Mouse (Mus musculus) neutrophil, adult 65 days (primary cell): Measurements from ENCODE around the gene Eif2b5. TPM values are rescaled to one million over a fixed set of nuclear protein-coding genes. Genes with fewer than 3 reads are reported as not detected.

Experiments used
- total RNA-seq: library from RNA; stranded (reverse); gene quantifications from 2 replicates; pipeline ENCODE4 v1.2.4, GENCODE M21; 2023

The Eif2b5 gene
- 19.8 and 24.7 TPM in 2 replicates for total RNA-seq

GRCm38 (mm10) chr16:20498677-20499475, at the start of gene Eif2b5:
Gene Eif2b5 (plus strand): TSS chr16:20498817.

DNA sequence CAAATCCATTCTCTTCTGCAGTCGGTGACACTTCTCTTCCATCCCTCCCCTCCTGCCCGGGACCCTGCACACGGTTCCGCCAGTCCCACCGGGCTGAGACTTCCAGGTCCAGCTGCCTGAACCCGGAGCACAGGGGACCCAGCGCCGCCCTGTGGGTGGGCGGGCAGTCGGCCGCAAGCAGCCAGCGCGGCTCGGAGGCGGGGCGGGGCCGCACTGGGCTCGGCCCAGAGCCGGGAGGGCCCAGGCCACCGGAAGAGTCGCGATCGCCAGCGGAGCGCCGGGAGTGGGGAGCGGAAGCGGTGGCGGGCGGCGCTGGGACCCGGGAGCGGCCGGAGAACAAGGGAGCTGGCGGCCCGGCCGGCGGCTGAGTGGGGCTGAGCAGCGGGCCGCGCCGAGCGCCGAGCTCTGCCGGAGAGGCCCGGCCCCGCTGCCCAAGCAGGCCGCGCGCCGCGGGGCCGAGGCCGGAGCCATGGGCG, 18.1 kb downstream of the Eif2b5 start, which contains the start of gene Dvl3:
Gene Dvl3 (plus strand): TSS at position 257 of the 476 bp plus-strand sequence.

DNA sequence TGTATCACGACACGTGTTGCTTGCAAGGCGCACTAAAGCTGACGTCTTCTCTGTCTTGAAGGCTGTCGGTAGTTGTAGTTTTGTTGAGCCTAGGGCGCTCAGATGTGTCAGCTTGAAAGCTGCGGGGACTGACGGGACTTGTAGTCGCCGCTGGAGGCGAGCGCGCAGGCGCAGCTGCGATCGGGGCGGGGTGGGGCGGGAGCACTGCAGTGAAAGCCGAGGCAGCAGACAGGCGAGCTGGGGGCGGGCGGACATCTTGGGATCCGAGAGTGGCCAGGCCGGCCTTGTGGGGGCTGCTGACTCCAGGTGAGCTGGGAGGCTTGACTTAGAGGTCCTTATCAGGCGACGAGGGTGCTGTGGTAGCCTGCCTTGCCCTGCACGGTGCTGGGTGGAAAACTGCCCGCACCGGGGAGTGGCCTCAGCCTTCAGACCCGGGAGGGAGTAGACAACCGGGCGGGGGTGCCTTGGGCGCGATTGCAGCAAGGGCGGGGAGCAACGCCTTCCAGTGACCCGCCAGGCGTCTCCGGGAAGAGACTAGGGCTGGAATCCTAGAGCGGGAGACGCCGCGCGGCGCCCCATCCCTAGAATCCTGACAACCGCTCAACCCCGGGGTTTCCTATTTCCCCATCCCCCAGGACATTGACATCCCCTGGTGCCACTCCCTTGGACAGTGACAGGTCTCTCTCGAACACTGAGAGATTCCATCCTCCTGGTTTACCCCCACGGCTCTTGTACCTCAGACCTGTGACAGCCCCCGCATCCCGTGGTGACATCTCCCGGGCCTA, 36.9 kb downstream of the Eif2b5 start, which contains the start of gene Ap2m1:
Gene Ap2m1 (plus strand): TSS at position 183 of the 785 bp plus-strand sequence.

GRCm38 (mm10) chr16:20548096-20548948, 49.7 kb downstream of the Eif2b5 start, which contains the start of gene Abcf3:
Gene Abcf3 (plus strand): TSS chr16:20548577.

Other genes starting within 250 kb of the Eif2b5 start
- gene Parl, start 196.4 kb upstream of the Eif2b5 start, total RNA-seq: 54.3 and 78.8 TPM in 2 replicates
- gene Cyp2ab1, start 173.4 kb upstream of the Eif2b5 start, total RNA-seq: 1.8 and 2.5 TPM in 2 replicates
- 74.2 and 90.9 TPM in 2 replicates for gene Abcc5, start 72.4 kb upstream of the Eif2b5 start, total RNA-seq
- gene Dvl3, start 18.2 kb downstream of the Eif2b5 start, total RNA-seq: 22.9 and 26.7 TPM in 2 replicates
- gene Ap2m1, start 36.7 kb downstream of the Eif2b5 start, total RNA-seq: 174 and 177 TPM in 2 replicates
- 32.5 and 45.3 TPM in 2 replicates for gene Abcf3, start 49.8 kb downstream of the Eif2b5 start, total RNA-seq
- gene Vwa5b2, start 90.7 kb downstream of the Eif2b5 start, total RNA-seq: 0.25 TPM in 1 of 2 replicates, not detected in the other
- 2.4 and 3.8 TPM in 2 replicates for gene Eef1akmt4, start 112.8 kb downstream of the Eif2b5 start, total RNA-seq
- not detected in 2 replicates for gene Gm49333, start 112.8 kb downstream of the Eif2b5 start, total RNA-seq
- 4.6 and 5.3 TPM in 2 replicates for gene Alg3, start 112.9 kb downstream of the Eif2b5 start, total RNA-seq
- 0.47 and 1.2 TPM in 2 replicates for gene Camk2n2, start 122.5 kb downstream of the Eif2b5 start, total RNA-seq
- not detected in 2 replicates for gene Ece2, start 131.0 kb downstream of the Eif2b5 start, total RNA-seq
- 77.7 and 85.6 TPM in 2 replicates for gene Psmd2, start 152.8 kb downstream of the Eif2b5 start, total RNA-seq
- gene Eif4g1, start 169.5 kb downstream of the Eif2b5 start, total RNA-seq: 151 and 174 TPM in 2 replicates
- gene Fam131a, start 194.4 kb downstream of the Eif2b5 start, total RNA-seq: 0.43 TPM in 1 of 2 replicates, not detected in the other
- 5.2 and 7.9 TPM in 2 replicates for gene Polr2h, start 218.8 kb downstream of the Eif2b5 start, total RNA-seq
- gene Clcn2, start 218.9 kb downstream of the Eif2b5 start, total RNA-seq: 1.3 and 1.4 TPM in 2 replicates
- not detected in 2 replicates for gene Chrd, start 234.3 kb downstream of the Eif2b5 start, total RNA-seq
- not detected in 2 replicates for gene Thpo, start 235.7 kb downstream of the Eif2b5 start, total RNA-seq